Mouse (Mus musculus) myocyte (in vitro differentiated cells): ENCODE data around the gene Hdac7.

ENCODE experiments used
- CEBPB ChIP-seq: IDR thresholded peaks from 2 replicates; pipeline ENCODE4 v1.6.1; 2011; ENCODE audit warnings: mild to moderate bottlenecking, moderate library complexity; ENCODE audit not compliant: poor library complexity, insufficient read depth, severe bottlenecking
- E2F4 ChIP-seq: IDR thresholded peaks from one replicate; pipeline ENCODE4 v1.6.1; 2011; ENCODE audit warnings: mild to moderate bottlenecking, control low read depth, moderate library complexity; ENCODE audit not compliant: insufficient read depth
- MAX ChIP-seq: IDR thresholded peaks from one replicate; pipeline ENCODE4 v1.6.1; 2011; ENCODE audit warnings: low read depth, mild to moderate bottlenecking, control low read depth
- MYOD1 ChIP-seq, 3 experiments: IDR thresholded peaks; one replicate each; pipeline ENCODE4 v1.6.1; 2011; ENCODE audit warnings: control low read depth in 2 of 3, low read depth in 2 of 3, mild to moderate bottlenecking in 2 of 3, moderate library complexity in 1 of 3; ENCODE audit not compliant: insufficient read length in 2 of 3, control insufficient read depth in 1 of 3
- MYOG ChIP-seq, 3 experiments: IDR thresholded peaks; one replicate each; pipeline ENCODE4 v1.6.1; 2011; ENCODE audit warnings: control low read depth in 2 of 3, low read depth in 2 of 3, mild to moderate bottlenecking in 2 of 3; ENCODE audit not compliant: insufficient read length in 2 of 3, control insufficient read depth in 1 of 3, insufficient read depth in 1 of 3
- POLR2A ChIP-seq: IDR thresholded peaks from one replicate; pipeline ENCODE4 v1.6.1; 2011; ENCODE audit warnings: low read depth, mild to moderate bottlenecking, control low read depth, moderate library complexity; ENCODE audit not compliant: insufficient read length
- POLR2AphosphoS2 ChIP-seq: IDR thresholded peaks from one replicate; pipeline ENCODE4 v1.6.1; 2011; ENCODE audit warnings: low read depth, control low read depth; ENCODE audit not compliant: insufficient read length
- REST ChIP-seq: IDR thresholded peaks from one replicate; pipeline ENCODE4 v1.6.1; 2011; ENCODE audit warnings: mild to moderate bottlenecking, control low read depth, moderate library complexity; ENCODE audit not compliant: insufficient read depth, insufficient read length
- SRF ChIP-seq: IDR thresholded peaks from one replicate; pipeline ENCODE4 v1.6.1; 2011; ENCODE audit warnings: low read depth; ENCODE audit not compliant: control insufficient read depth, insufficient read length
- TCF3 ChIP-seq: IDR thresholded peaks from one replicate; pipeline ENCODE4 v1.6.1; 2011; ENCODE audit warnings: low read depth, control low read depth; ENCODE audit not compliant: insufficient read length
- USF1 ChIP-seq: IDR thresholded peaks from one replicate; pipeline ENCODE4 v1.6.1; 2011; ENCODE audit warnings: low read depth, mild to moderate bottlenecking, control low read depth, moderate library complexity

DNA sequence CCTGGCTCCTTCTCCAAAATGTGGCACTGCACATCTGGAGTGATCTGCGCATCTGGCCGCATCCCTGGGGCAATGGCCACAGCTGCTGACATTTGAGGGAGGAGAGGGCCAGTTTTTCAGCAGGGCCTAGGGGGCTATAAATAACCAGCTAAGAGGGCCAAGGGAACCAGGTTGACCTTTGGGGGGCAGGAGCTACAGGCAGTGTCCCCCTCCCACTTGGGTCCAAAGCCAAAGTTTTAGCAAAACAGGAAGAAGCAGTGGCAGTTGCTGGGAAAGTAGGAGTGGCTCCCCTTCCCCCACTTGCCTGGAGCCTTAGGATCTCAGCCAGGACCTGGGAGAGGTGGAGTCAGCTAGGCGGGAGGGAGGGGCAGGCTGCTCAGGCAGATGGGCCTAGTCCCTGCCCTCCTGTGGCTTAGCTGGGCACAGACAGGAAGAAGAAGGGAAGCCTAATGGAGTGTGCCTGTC is 4.3 kb downstream of the Hdac7 start:
- TF ChIP-seq CEBPB = no peak
- TF ChIP-seq USF1 = no peak
- TF ChIP-seq REST = no peak
- TF ChIP-seq POLR2AphosphoS2 = no peak
- no peak for TF ChIP-seq MAX
- no peak for TF ChIP-seq POLR2A
- TF ChIP-seq MYOD1 (IDR thresholded peaks at IDR 0.05; ENCODE audit: control insufficient read depth in 1 of 3, insufficient read length in 2 of 3, low read depth in 2 of 3) = no peak
- no peak for TF ChIP-seq TCF3
- TF ChIP-seq SRF = no peak
- TF ChIP-seq MYOG (IDR thresholded peaks at IDR 0.05; ENCODE audit: control insufficient read depth in 1 of 3, insufficient read depth in 1 of 3, insufficient read length in 2 of 3, low read depth in 2 of 3) = no peak
- no peak for TF ChIP-seq E2F4
